Mouse (Mus musculus) testis, postnatal 14 days (tissue): ENCODE results near the gene Pgap3.

Source experiments
- DNase-seq: peaks from one replicate; pipeline ENCODE4 v3.0.0; 2021; ENCODE audit warnings: low spot score

Gene Pgap3

DNA sequence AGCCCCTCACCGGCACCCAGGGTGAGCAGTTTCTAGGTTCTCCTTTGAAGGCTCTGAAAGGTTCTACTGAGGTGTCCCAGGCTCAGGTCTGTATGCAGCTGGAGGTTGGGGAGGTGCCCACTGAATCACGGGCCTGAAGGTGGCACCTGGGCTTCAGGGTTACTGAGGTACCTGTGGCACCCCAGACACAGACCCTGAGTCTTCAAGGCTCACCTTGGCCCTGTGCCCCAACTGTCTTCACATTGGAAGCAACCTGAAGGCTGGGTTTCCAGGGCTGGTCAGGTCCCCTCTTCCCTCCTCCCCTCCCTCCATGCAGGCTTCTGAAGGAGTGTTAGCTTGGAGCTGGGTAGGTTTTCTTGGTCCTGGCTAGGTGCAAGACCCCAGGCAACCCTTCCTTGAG lies 18.6 kb downstream of the Pgap3 start:
- DNase-seq = no peak

GRCm38 (mm10) chr11:98380106-98380505 lies 20.2 kb downstream of the Pgap3 start:
- DNase-seq = no peak

DNA sequence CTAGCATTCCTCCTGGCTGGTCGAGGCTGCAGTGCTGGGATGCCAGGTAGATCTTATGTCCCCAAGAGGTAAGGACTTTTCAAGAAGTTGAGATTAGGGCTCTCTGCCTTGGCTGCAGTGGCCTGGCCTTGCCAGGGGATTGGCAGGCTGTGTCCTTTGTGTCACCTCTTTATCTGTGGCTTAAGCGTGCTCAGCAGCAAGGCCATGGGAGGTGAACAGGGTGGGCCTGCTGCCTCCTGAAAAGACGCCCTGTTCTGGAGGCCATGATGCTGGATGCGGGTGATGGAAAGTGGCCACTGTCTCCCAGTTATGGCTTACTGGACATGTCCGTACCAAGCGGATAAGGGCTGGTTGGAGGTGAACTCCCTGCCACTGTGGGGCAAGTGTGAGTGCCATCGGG lies 20.9 kb downstream of the Pgap3 start:
- DNase-seq = peak; percentile 62

DNA sequence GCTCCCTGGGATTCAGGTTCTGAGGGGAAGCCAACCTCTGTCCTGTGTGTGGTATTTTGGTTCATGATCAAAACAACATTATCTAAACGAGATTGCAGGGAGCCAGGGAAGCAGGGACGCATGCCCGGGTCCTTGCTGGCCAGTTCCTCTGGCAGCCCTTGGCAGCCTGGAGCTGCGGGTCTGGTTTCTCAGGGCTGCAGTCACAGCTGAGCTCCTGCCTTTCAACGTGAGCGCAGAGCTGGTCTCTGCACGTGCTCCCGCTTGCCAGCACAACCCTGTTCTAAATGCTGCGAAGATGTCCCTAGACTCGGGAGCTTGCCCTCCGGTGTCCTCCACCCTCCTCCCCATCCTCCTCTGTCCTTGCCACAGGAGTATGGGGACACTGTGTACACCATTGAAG lies 22.5 kb downstream of the Pgap3 start:
- no peak for DNase-seq

- DNase-seq = no peak
Measured at GRCm38 (mm10) chr11:98376756-98377155, 23.5 kb downstream of the Pgap3 start.

GRCm38 (mm10) chr11:98374266-98374665 lies 26.0 kb downstream of the Pgap3 start:
- no peak for DNase-seq

GRCm38 (mm10) chr11:98373244-98373643 lies 27.0 kb downstream of the Pgap3 start:
- no peak for DNase-seq

DNA sequence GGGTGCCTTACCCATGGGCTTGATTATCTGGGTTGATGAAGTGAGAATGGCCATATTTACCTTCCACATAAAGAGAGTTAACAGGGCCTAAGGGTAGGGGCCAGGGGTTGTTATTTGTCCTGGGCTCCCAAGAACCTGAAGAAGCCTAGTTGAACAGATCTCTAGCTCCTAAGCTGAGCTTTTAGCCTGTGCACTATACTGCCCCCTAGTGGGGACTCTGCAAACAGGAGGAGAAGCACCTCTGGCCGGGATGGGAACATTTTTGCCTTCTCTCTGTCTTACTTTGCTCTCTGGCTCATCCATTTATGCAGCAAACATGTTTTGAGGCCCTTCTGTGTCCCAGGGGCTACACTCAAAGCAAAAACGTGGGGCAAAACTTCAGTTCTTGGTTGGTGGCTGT lies 27.9 kb downstream of the Pgap3 start:
- DNase-seq = no peak

DNA sequence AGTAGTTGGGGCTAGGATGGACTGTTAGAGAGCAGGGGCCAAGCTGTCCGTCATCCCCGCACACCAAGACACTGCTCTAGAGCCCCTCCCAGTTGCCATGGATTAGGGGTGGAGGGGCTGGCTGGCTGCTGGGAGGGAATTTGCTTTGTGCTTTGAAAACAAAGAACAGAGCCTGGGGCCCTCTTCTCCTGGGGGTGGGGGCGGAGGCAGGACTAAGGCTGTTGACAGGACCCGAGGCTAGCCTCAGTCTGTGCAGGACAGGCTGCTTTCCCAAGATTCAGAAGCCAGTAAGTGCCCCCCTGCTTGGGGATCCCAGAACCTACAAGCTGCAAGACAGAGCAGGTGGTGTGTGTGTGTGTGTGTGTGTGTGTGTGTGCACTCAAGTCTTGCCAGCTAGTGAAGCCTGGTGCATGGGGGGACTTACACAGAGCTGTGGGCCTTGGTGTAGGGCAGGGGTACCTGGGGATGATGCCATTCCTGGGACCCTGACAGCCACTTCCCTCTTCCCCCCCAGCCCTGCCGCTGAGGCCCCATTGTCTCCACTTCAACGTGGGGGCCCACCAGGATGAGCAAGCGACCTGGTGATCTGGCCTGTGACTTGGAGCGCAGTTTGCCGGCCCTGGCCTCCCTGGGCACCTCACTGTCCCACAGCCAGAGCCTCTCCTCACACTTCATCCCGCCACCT lies 28.6 kb downstream of the Pgap3 start:
- DNase-seq = no peak

DNA sequence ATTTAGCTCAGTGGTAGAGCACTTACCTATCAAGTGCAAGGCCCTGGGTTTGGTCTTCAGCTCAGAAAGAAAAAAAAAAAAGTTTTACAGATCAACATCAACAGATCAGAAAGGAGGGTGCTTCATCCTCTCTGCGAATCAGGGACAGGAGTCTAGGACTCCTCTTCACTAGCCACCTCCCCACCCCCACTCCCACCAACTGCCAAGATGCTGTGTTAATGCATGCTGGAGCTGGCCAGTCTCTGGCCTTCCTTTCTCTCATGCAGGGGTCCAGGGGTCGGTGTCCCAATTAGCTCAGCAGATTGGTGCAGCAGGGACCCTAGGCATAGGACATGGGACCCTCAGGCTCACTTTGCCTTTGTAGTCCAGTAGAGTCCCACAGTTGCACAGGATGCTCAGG lies 29.7 kb downstream of the Pgap3 start:
- no peak for DNase-seq

GRCm38 (mm10) chr11:98369337-98369736 lies 31.0 kb downstream of the Pgap3 start:
- no peak for DNase-seq

GRCm38 (mm10) chr11:98367863-98368186 lies 32.5 kb downstream of the Pgap3 start:
- DNase-seq = no peak

DNA sequence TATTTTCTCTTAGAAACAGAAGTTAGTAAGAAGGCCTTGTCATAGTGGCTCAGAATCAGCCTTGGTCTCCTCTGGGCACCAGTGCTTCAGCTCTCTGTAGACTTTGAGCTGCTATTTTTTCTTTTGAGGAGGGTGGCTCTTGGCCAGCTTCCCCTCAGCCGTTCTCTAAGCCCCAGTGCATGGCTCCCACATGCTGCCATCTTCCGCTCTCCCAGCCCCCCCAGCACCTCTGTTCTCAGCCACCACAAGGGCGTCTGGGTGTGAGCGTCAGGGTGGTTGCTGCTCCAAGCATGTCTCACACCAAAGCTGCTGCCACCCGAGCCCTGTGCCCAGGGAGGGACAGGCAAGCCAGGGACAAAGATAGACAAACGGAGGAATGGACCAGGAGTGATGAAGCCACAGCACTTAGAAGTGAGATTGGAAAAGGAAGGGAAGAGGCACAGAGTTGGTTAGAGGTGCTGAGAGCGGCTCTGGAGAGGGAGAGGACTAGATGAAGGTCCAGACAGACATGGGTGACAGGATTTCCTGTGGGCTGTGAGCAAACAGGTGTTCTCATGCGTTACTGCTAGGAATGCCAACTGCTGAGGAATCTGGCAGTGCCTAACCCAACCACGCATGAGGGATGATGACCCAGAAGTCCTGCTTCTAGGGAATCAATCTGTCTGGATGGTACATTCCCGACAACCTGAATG lies 33.0 kb downstream of the Pgap3 start:
- no peak for DNase-seq

DNA sequence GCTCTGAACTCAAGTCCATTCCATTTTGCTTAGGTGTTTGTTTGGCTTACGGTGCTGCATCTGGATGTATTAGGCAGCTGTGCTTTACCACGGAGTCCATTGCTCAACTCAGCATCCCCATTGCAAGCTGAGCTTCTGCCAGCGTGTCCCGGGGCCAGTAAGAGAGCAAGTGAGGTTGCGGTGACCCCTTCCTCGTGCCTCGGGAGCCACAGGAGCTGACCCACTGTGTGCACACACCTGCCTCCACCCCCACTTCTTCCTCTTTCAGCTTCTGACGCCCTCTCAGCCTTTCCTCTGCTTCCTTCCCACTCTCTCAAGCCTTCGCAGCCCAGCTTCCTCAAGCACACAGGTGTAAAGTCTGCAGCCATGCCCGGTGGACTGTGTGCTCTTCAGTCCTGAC lies 34.0 kb downstream of the Pgap3 start:
- no peak for DNase-seq

- DNase-seq = no peak
Measured at GRCm38 (mm10) chr11:98364410-98364809, 35.9 kb downstream of the Pgap3 start.

- no peak for DNase-seq
Measured at GRCm38 (mm10) chr11:98363817-98364216, 36.5 kb downstream of the Pgap3 start.

GRCm38 (mm10) chr11:98360866-98361521 lies 39.3 kb downstream of the Pgap3 start:
- DNase-seq = no peak

DNA sequence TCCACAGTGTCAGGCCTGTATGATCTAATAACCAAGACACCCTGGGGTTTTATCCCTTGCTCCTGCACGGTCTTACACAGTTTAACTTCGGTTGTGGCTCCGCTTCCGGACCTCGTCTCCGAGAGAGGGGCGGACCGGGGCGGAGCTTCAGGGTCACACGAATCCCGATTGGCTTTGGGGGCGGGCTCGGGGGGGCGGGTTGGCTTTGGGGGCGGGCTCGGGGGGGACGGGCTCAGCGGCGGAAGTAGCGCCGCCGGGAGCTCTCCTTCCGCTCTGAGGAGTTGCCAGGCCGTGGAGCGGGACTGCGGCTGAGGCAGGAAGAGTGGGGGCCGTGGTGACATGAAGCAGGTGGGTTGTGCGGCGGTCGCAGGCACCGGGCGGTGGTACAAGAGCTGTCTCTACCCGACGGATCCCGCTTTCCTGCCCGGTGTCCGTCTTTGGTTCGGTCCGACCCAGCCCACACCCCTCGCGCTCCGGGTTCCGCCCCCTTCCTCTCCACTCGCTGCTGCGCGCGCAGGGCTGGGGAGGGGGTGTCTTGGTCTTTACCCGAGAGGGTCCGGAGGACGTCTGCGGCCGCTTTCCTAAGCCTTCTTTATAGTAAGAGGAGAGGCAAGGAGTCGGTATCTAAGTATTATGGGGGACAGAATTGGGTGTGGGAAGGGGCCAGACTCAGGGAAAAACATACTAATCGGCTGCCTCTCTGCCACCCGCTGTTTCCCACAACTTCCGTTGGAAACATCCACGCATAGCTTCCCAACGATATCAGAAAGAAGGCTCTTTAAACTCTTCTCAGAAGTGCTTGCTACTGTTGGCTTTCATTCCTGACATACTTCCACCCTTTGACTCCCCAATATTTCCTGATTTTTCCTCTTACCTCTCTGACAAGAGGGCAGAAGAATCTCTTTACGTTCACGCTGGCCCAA lies 41.9 kb downstream of the Pgap3 start, which contains the start of gene Stard3:
Gene Stard3, plus strand, starts transcription at position 208 of the 923 bp plus-strand sequence.
- DNase-seq = peak; percentile 90

DNA sequence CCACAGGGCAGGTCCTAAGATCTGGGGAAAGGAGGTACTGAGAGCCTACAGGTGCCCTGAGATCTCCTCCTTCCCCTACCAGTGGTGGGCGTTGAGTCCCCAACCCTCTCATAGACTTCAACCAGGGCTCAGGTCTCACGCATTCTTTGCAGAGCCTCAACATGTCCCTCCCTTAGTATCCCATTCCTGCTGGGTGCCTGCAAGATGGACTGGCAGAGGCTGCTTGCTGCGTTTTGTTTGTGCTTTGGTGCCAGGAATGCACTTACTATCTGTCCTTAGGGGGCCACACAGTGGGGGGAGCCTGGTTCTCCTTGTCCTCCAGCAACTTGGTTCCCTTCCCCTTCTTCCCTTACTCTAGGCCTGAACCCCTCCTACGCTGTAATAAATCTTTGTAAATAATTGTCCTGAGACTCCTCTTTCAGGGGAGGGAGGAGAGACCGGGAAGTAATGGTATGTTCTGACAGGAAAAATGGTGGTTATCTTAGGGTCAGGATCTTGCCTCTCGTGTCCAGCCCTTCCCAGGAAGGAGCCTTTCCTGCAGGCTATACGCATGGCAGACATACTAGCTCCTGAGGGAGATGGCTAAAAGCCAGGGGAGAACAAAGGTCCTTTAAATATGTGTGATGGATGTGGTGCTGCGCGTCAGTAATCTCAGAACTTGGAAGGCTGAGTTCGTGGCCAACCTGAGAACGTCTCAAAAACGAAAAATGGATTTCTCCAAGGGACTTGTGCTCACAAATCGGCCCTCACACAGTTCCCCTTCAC lies 42.7 kb downstream of the Pgap3 start:
- no peak for DNase-seq

- no peak for DNase-seq
Measured at GRCm38 (mm10) chr11:98356625-98357394, 43.5 kb downstream of the Pgap3 start.
